Mouse (Mus musculus) kidney, postnatal 4 days (tissue): ENCODE results near the gene Tnfrsf13b.
"Not testable (repeated sequence)": the region's sequence is repeated elsewhere in the genome, so short reads cannot be mapped to it uniquely, and the experiment has no call there.

Experiments used
- DNase-seq, 2 experiments: peaks; one replicate each; pipeline ENCODE4 v3.0.0; 2021; ENCODE audit warnings: mixed read lengths in 2 of 2

The Tnfrsf13b gene

DNA sequence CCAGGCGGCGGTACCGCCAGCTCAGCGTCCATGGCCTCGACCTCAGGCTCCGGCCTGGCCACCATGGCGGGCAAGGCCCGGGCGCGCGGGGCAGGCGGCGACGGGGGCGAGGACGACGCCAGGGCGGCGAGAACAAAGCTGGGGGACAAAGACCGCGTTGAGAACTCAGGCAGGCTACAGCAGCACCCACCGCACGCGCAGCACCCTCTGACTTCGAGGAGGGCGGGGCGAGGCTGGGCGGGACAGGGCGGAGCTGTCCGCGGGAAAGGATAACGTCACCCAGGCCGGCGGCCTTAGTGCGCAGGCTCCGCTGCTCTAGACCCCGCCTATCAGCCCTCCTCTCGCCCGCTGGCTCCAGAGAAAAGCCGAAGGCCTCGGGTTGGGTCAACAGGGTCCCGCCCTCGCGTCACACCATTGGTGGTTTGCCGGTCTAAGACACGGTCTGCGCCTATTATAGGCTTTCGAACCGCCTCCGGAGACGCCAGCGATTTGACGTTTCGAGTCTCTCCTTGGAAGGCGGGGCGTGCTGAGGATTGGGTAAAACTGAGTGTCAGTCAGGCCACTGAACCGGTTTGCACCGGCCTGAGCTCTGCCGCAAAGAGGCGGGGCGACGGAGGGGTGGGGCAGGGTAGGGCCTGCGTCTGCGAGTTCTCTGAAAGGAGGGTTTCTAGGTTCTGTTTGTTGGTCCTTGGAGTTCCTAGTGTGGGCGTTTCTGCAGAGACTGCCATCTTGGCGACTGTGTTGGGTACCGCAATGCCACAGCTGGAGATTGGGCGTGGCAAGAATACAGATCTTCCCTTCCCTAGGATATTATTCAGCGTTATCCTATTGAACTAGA is 48.5 kb downstream of the Tnfrsf13b start, which contains the start of gene Usp22:
Gene Usp22, minus strand, starts transcription at position 235 of the 838 bp plus-strand sequence.
- DNase-seq = peak; percentile 99 to 100

DNA sequence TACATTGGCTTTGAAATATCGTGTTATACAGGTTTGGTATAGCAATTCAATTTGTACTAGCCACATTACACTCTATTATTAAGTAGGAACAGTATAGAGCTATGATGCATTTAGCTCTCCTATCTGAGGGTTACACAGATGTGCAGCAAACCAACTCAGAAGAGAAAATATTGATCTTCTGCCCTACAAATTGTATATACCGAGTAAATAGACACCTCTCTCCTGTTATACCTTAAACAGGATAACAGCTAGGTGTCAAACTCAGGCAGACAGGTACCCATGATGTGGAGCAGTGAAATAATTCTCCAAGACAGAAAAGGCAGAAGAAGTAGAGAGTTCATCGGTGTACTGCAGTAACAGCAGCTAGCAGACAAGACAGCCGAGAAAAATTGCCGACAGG is 49.2 kb downstream of the Tnfrsf13b start:
- DNase-seq = no peak

DNA sequence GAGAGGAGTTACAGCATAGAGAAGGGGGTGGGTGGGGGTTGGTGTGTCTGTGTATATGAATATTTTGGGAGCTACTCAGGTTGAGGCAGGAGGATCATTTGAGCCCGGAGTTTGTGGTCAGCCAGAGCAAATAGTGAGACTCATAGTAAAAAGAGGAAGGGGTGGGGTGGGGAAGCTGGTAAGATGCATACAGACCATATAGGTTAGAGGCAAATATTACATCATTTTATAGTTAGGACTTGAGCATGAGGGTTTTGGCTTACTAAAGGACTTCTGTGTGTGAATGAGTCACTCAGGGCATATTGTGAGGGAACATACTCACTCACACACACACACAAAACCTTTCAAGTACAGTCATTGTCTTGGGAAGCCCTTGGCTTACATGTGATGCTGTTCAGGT is 49.8 kb downstream of the Tnfrsf13b start:
- no peak for DNase-seq

DNA sequence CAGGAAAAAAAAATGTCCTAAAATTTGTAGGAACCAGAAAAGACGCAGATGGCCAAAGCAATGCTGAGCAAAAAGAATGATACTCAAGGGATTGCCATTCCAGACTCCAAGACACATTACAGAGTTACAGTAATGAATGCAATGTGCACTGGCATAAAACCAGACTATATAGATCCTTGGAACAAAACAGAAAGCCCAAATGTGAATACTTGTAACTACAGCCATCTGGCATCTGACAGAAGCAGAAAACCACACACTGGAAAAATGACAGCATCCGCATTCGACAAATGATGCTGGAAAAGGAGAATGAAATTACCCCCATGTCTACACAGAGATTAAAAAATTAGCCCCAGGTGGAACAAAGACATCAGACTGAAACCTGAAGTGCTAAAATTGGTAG is 53.8 kb downstream of the Tnfrsf13b start:
- DNase-seq = no peak

DNA sequence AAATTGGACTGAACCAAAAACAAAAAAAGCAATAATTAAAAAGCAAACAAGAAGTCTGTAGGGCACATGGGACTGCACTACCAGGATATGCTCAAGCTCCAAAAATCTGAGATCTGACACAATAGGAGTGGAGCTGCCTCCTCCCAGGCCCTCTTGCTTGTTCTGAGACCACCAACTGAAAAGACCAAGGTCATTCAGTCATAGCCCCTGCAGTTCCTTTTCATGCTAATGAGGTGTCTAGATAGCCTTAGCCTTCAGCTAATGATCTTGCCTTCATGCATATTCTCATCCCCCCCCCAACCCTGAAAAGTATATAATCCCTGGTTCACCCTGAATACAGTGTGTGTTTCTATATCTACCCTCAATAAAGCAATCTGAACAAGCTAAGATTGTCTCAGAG is 55.1 kb downstream of the Tnfrsf13b start:
- DNase-seq = no peak

DNA sequence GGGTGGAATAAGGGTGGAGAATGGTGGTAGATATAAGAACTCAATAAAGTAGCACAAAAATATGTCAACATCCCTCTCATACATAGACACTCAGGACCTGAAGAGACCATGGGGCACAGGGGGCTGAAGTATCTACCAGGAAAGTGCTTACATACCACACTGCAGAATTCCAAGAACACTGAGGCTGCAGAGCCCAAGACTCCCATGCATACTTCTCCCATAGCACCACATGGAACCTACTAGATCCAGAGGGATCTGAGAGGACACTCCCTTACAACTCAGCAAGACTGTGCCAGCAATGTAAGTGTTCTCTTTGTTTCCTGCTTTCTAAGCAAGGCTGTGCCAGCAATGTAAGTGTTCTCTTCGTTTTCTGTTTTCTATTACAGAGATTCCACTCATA is 57.3 kb downstream of the Tnfrsf13b start:
- DNase-seq = no peak

DNA sequence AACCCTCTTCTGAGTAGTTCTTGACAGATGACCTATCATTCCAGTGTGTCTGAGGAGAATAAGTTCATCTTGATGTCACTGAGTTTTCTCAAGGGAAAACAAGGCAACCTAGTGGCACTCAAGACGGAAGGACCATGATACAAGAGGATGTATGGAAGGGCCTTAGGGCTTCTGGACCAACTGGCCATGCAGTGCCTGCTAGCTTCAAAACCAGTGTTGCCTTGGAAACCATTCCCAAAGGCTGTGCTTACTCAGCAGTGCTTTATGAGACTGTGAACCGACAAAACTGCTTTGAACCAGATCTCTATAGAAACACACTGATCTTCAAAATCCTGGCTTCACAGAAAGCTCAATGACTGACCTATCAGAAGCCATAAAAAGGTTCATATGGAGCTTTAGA is 64.2 kb downstream of the Tnfrsf13b start:
- DNase-seq = no peak

DNA sequence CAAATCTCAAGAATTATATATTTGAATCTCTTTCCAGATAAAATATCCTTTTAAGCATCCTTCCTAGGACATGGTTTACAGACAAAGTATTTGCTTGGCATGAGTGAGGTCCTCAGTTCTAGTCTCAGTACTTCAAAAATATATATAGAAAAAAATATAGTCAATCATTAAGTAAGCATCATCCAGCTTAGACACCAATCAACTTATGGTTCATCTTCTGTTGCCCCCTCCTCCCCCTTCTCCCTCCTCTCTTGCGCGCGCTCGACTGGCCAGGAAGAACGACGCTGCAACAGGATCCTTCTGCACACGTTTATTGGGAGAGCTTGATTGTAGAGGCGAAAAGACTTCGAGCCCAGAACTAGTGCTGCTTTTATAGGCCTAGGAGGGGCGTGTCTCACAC is 65.6 kb downstream of the Tnfrsf13b start:
- not testable (repeated sequence) for DNase-seq

DNA sequence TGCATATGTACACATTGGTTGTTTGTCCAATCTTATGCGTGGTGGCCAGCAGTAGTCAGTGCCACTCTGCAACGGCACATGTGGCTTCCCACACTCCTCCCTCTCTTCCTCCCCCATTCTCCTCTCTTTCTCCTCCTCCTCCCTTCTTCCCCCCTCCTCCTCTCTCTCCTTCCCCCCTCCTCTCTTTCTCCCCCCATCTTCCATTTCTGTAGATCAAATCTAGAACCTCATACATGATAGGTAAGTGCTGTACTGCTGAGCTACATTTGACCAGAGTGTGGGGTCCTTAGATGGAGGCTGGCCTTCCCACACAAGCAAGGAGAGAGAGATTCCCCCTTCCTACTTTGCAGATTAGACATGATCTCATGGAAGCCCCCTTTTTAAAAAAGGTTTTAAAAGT is 66.2 kb downstream of the Tnfrsf13b start:
- no peak for DNase-seq

DNA sequence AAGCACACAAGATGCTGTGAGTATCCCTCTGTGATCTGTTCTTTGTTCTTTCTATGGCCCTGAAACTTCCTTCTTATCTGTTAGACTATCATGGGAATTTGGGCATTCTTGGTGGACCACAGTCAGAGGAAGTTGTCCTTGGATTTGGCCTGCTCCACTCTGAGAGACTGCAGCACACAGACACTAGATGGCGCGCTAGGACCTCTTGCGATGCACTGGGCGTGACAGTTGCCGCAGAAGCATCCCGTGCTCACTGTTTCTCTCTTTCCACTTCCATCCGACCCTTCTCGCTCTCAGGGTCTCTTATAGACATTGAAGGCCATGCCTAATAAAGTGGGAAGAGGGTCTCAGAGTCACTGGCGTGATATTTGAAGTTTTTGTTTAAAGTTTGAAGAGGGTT is 66.8 kb downstream of the Tnfrsf13b start:
- peak; percentile 92 for DNase-seq

DNA sequence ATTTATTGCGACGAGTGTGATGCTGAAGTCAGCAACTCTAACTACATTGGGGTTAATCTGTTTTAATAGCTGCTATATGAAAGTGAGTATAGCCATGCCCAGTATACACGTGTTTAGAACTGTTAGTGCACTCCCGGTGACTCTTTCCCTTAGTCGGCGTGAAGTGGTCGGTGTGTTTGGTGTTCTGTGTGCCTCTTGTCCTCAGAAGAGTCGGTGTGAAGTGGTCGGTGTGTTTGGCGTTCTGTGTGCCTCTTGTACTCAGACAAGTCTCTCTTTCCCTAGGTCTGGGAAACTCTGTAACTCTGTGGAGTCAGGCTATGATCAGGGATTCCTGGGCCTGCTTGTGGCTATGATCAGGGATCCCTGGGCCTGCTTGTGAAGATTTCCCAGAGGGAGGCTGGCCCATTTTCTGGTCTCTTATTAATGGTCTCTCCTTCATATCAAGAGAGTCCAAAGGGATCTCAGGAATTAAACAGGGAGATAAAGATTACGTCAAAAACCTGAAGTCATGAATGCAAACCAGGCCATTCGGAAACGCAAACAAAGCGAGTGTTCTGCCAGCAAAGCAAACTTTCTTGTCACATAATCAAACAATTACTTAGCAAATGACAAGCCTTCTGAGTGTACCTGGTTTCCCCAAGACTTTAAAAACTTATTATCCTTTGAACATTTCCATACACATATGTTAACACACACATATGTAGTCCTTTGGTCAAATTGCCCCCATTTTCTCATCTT is 70.2 kb downstream of the Tnfrsf13b start:
- no peak for DNase-seq

DNA sequence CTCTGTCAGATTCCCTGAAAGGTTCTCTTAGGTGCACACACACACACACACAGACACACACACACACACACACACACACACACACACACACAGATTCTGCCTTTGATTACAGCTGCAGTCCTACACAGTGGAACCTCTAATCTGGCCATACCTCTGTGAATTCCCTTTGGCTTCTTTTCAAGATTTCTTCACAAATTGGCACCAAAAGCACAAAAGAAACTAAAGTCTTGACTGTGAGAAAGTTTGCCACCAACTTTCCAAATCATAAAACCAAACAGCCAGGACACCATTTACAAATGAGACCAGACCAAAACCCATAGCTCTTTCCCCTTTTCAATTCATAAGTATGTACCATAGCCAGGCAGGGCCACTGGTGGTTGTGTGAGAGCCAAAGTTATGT is 71.4 kb downstream of the Tnfrsf13b start:
- no peak for DNase-seq
